Mouse (Mus musculus): ENCODE data around the gene Gm15737. TPM values are rescaled to one million over a fixed set of nuclear protein-coding genes. Genes with fewer than 3 reads are reported as not detected.

Gene Gm15737
- polyA plus RNA-seq, 2 experiments, result 0.01 to 0.10 TPM

- no peak for TF ChIP-seq POLR2A (IDR thresholded peaks at IDR 0.05; ENCODE audit: borderline replicate concordance, extremely low read depth, insufficient read depth, insufficient read length)
- H3K4me1 ChIP-seq (ENCODE audit: control insufficient read depth, insufficient read depth, low read length), result peaks cover 14% of the 10 kb centered on the region
- WGBS, result 61% methylated on average over 14 of the region's 14 CpGs
- H3K36me3 ChIP-seq (ENCODE audit: control insufficient read depth, insufficient read depth, low read length), result peaks cover 57% of the 10 kb centered on the region
- no peaks in the 10 kb centered on the region for H3K9me3 ChIP-seq (ENCODE audit: control insufficient read depth, low read length)
- H3K27ac ChIP-seq (replicated peaks; ENCODE audit: low read depth, low read length), result no peak overlapping the region
- no peaks in the 10 kb centered on the region for H3K27me3 ChIP-seq (ENCODE audit: control insufficient read depth, insufficient read depth, low read length)
- DNase-seq (ENCODE audit: low spot score) (no peak), ATAC-seq (ENCODE audit: low FRiP score, low read depth) (no peak)
- no peak overlapping the region for H3K9ac ChIP-seq (ENCODE audit: low read depth, low read length, severe bottlenecking)
- no peak overlapping the region for H3K4me2 ChIP-seq (replicated peaks; ENCODE audit: low read depth, low read length, severe bottlenecking)
- no peak overlapping the region for H3K4me3 ChIP-seq (replicated peaks; ENCODE audit: low read length)
These were observed 10.6 kb downstream of the Gm15737 start for GRCm38 (mm10) chr6:92879700-92880265.

- Histone ChIP-seq H3K9ac (ENCODE audit: low read depth, low read length, severe bottlenecking) (no peak overlapping the region), H3K4me2 (replicated peaks; ENCODE audit: low read depth, low read length, severe bottlenecking) (no peak overlapping the region), H3K9me3 (ENCODE audit: control insufficient read depth, low read length) (no peaks in the 10 kb centered on the region), H3K4me3 (replicated peaks; ENCODE audit: low read length) (no peak overlapping the region), H3K27me3 (ENCODE audit: control insufficient read depth, insufficient read depth, low read length) (no peaks in the 10 kb centered on the region), H3K27ac (replicated peaks; ENCODE audit: low read depth, low read length) (no peak overlapping the region), H3K36me3 (ENCODE audit: control insufficient read depth, insufficient read depth, low read length) (peaks cover 59% of the 10 kb centered on the region), H3K4me1 (ENCODE audit: control insufficient read depth, insufficient read depth, low read length) (peaks cover 14% of the 10 kb centered on the region)
- TF ChIP-seq POLR2A (IDR thresholded peaks at IDR 0.05; ENCODE audit: borderline replicate concordance, extremely low read depth, insufficient read depth, insufficient read length), result no peak
- no peak for ATAC-seq (ENCODE audit: low FRiP score, low read depth)
- DNase-seq (ENCODE audit: low spot score), result no peak
- 79% methylated on average over 5 of the region's 5 CpGs for WGBS
These were observed 13.3 kb downstream of the Gm15737 start for GRCm38 (mm10) chr6:92882446-92882845.

GRCm38 (mm10) chr6:92883131-92883900, 14.2 kb downstream of the Gm15737 start:
- H3K4me3 ChIP-seq (replicated peaks; ENCODE audit: low read length), result no peak overlapping the region
- H3K27ac ChIP-seq (replicated peaks; ENCODE audit: low read depth, low read length), result no peak overlapping the region
- ATAC-seq (ENCODE audit: low FRiP score, low read depth) (no peak), DNase-seq (ENCODE audit: low spot score) (no peak)
- peaks cover 60% of the 10 kb centered on the region for H3K36me3 ChIP-seq (ENCODE audit: control insufficient read depth, insufficient read depth, low read length)
- no peaks in the 10 kb centered on the region for H3K27me3 ChIP-seq (ENCODE audit: control insufficient read depth, insufficient read depth, low read length)
- no peak for TF ChIP-seq POLR2A (IDR thresholded peaks at IDR 0.05; ENCODE audit: borderline replicate concordance, extremely low read depth, insufficient read depth, insufficient read length)
- no peak overlapping the region for H3K4me2 ChIP-seq (replicated peaks; ENCODE audit: low read depth, low read length, severe bottlenecking)
- H3K9me3 ChIP-seq (ENCODE audit: control insufficient read depth, low read length), result no peaks in the 10 kb centered on the region
- 56% methylated on average over 9 of the region's 9 CpGs for WGBS
- no peak overlapping the region for H3K9ac ChIP-seq (ENCODE audit: low read depth, low read length, severe bottlenecking)
- H3K4me1 ChIP-seq (ENCODE audit: control insufficient read depth, insufficient read depth, low read length), result peaks cover 14% of the 10 kb centered on the region

DNA sequence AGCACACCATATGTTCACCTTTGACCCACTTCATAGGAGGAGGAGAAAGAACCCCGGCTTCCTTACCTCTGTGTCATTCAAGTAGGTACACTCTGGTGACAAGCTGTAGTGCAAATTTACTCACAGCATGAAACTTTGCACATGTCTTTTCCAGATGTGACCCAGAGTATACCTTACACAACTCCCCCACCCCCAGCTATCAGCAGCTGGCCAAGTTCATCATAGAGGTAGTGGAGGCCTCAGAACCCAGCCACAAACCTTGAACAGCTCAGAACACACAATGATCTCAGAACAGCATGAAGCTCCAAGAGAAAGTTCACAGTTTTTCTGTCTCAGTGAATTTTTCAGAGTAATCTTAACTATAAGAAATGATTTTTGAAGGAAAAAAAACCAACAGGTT, 22.4 kb downstream of the Gm15737 start:
- no peak for ATAC-seq (ENCODE audit: low FRiP score, low read depth)
- Histone ChIP-seq H3K4me3 (replicated peaks; ENCODE audit: low read length) (no peak overlapping the region), H3K27ac (replicated peaks; ENCODE audit: low read depth, low read length) (no peak overlapping the region), H3K4me1 (ENCODE audit: control insufficient read depth, insufficient read depth, low read length) (no peaks in the 10 kb centered on the region), H3K27me3 (ENCODE audit: control insufficient read depth, insufficient read depth, low read length) (no peaks in the 10 kb centered on the region), H3K4me2 (replicated peaks; ENCODE audit: low read depth, low read length, severe bottlenecking) (no peak overlapping the region), H3K9ac (ENCODE audit: low read depth, low read length, severe bottlenecking) (no peak overlapping the region), H3K9me3 (ENCODE audit: control insufficient read depth, low read length) (no peaks in the 10 kb centered on the region), H3K36me3 (ENCODE audit: control insufficient read depth, insufficient read depth, low read length) (peaks cover 42% of the 10 kb centered on the region)
- WGBS, result 18% methylated on average over 1 of the region's 1 CpGs
- no peak for TF ChIP-seq POLR2A (IDR thresholded peaks at IDR 0.05; ENCODE audit: borderline replicate concordance, extremely low read depth, insufficient read depth, insufficient read length)
- DNase-seq (ENCODE audit: low spot score), result no peak

- Histone ChIP-seq H3K36me3 (ENCODE audit: control insufficient read depth, insufficient read depth, low read length) (peaks cover 55% of the 10 kb centered on the region), H3K4me3 (replicated peaks; ENCODE audit: low read length) (no peak overlapping the region), H3K4me2 (replicated peaks; ENCODE audit: low read depth, low read length, severe bottlenecking) (no peak overlapping the region), H3K27me3 (ENCODE audit: control insufficient read depth, insufficient read depth, low read length) (no peaks in the 10 kb centered on the region), H3K9me3 (ENCODE audit: control insufficient read depth, low read length) (no peaks in the 10 kb centered on the region), H3K27ac (replicated peaks; ENCODE audit: low read depth, low read length) (no peak overlapping the region), H3K4me1 (ENCODE audit: control insufficient read depth, insufficient read depth, low read length) (0 out of 2 replicates have a peak, but pooled peaks cover 3% of the 10 kb centered on the region), H3K9ac (ENCODE audit: low read depth, low read length, severe bottlenecking) (no peak overlapping the region)
- DNase-seq (ENCODE audit: low spot score) (no peak), ATAC-seq (ENCODE audit: low FRiP score, low read depth) (no peak)
- 80% methylated on average over 1 of the region's 1 CpGs for WGBS
- TF ChIP-seq POLR2A (IDR thresholded peaks at IDR 0.05; ENCODE audit: borderline replicate concordance, extremely low read depth, insufficient read depth, insufficient read length), result no peak
These were observed 34.9 kb downstream of the Gm15737 start for GRCm38 (mm10) chr6:92904037-92904436.
